Mouse (Mus musculus) gastrocnemius, adult 2 months (tissue): ENCODE measurements around the gene Camk2d. TPM values are rescaled to one million over a fixed set of nuclear protein-coding genes. Genes with fewer than 3 reads are reported as not detected.

ENCODE experiments used
- DNase-seq: peaks from one replicate; pipeline ENCODE4 v3.0.0; 2022
- H3K27ac ChIP-seq: fragments of 200-600 bp; 2 replicates; pipeline ENCODE4 v1.8.1; 2022; ENCODE audit warnings: mild to moderate bottlenecking
- H3K4me3 ChIP-seq: fragments of 200-600 bp; 2 replicates; pipeline ENCODE4 v1.8.1; 2022; ENCODE audit warnings: mild to moderate bottlenecking, moderate library complexity
- CTCF ChIP-seq: fragments of 200-600 bp; IDR thresholded peaks from 2 replicates; pipeline ENCODE4 v1.8.1; 2022; ENCODE audit warnings: antibody characterized with exemption, mild to moderate bottlenecking, moderate library complexity
- intact Hi-C: fragments of 180-260 bp; cut with DNase I; formaldehyde crosslinking; loops from one replicate; pipeline ENCODE4 v1.15.1; 2025
- total RNA-seq, 2 experiments: library from RNA; stranded (reverse); gene quantifications; 2 replicates each; pipeline ENCODE4 v1.2.3; 2021

Gene Camk2d
- total RNA-seq, 2 experiments from 2014 or later: 54.2 to 60.1 TPM

DNA sequence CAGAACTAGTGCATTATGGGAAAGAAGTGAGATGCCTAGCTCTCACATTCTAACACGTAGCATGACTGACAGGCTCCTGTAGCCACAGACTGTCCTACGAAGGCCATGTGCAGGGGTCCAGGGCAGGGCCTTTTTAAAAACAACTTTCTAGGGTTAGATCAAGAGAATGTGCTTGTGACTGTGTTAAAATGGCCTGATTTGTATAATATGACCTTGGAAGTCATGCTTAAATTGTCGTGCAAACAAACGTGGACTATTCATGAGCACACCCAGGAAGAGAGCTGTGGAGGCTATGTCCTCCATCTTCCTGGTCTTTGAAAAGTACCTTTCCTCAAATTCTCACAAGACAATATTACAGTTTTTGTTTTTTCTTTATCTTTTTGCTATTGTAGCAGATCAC, 91.0 kb downstream of the Camk2d start:
- TF ChIP-seq CTCF: no peak
- H3K4me3 ChIP-seq: no peak overlapping the region
- intact Hi-C loops: no loop called here
- no peak overlapping the region for H3K27ac ChIP-seq
- DNase-seq: no peak

DNA sequence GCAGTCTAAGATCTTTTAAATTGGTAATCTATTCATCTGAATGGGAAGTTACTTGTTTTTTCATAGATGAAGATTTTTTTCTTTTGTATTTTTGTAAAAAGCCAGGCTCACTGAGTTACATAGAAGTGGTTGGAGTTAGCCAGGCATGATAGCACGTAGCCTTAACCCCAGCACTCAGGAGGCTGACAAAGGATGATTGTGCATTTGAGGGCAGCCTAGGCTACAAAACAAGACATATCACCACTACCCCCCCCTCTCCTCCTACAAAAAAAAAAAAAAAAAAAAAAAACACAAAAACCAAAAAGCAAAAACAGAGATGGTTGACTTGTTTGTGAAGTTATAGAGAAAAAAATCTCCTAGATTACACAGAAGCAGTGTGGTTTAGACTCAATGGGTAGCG, 92.4 kb downstream of the Camk2d start:
- intact Hi-C loops: no loop called here
- DNase-seq: no peak
- no peak overlapping the region for H3K27ac ChIP-seq
- no peak for TF ChIP-seq CTCF
- H3K4me3 ChIP-seq: no peak overlapping the region

GRCm38 (mm10) chr3:126690627-126691505, 94.8 kb downstream of the Camk2d start:
- intact Hi-C loops: no loop called here
- no peak overlapping the region for H3K4me3 ChIP-seq
- TF ChIP-seq CTCF: no peak
- DNase-seq: no peak
- H3K27ac ChIP-seq: peak overlapping the region; percentile 8; the same call in 1 of the 2 replicates

DNA sequence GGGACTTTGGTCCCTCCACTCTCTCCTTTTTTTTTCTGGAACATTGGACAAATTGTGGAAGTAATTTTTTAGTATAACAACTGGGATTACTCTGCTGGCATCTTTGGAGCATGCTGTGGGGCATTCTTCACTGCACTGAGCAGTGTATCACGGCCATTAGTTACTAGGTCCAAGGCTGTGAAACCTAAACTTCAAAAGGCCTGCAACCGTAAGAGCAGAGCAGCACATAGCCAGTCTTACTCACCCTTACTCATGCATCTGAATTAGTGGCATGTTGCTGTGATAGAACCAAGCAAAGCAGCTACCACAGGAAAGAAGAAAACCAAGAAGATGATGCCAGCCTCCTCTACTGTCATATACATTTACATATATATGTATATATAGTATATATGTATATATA, 95.5 kb downstream of the Camk2d start:
- no peak for TF ChIP-seq CTCF
- H3K27ac ChIP-seq: no peak overlapping the region
- DNase-seq: no peak
- intact Hi-C loops: no loop called here
- no peak overlapping the region for H3K4me3 ChIP-seq

DNA sequence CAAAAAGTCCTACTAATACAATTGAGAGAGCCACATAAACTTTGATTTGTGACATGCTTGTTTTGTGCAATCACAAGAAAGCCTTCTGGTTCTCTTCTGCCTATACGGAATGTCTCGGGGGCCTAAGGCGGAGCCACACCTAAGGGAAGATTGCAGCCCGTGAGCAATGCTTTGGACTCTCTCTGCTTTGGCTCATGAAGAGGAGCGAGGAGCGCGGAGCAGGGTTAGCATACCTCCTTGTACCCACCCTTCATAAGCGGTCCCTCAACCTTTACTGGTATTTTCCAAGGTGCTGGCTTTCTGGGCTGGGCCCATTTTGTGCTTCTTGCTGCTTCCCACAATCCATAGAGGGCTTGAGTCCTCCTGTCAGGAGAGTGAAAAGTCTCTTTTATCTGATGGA, 96.7 kb downstream of the Camk2d start:
- Histone ChIP-seq H3K4me3 (peak overlapping the region; percentile 67), H3K27ac (peak overlapping the region; percentile 83)
- TF ChIP-seq CTCF: no peak
- peak; percentile 25 for DNase-seq
- intact Hi-C loops: no loop called here

DNA sequence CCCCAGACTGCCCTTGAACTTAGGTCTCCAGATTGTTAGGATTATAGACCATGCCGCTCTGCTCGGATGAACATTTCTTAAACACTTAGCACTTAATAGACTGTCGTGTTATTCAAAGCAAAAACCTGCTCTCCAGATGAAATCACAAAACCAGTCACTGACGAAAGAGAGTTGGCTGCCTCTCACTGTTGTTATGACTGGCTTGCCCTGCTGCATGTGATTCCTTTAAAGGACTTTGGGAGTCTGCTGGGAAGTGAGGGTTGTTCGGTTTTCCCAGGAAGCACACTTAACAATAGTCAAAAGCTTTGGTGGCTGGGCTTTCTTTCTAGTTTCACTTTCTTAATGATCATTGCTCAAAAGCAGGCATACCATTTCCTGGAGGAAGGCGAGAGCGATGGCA, 97.2 kb downstream of the Camk2d start:
- peak overlapping the region; percentile 83 for H3K27ac ChIP-seq
- H3K4me3 ChIP-seq: peak overlapping the region; percentile 67
- DNase-seq: peak; percentile 39
- intact Hi-C loops: no loop called here
- TF ChIP-seq CTCF: no peak

- intact Hi-C loops: loop anchor here (2.0 to 5.0 kb wide), 2 partner anchors 77 to 99 kb away; partner anchors contain the start of gene Camk2d
- peak overlapping the region; percentile 83 for H3K27ac ChIP-seq
- H3K4me3 ChIP-seq: peak overlapping the region; percentile 52
- TF ChIP-seq CTCF: no peak
- peak; percentile 87 for DNase-seq
Observed at GRCm38 (mm10) chr3:126695456-126696293, 99.6 kb downstream of the Camk2d start.

GRCm38 (mm10) chr3:126696620-126697019, 100.5 kb downstream of the Camk2d start:
- H3K27ac ChIP-seq: peak overlapping the region; percentile 28; the same call in 1 of the 2 replicates

GRCm38 (mm10) chr3:126699740-126700139, 103.6 kb downstream of the Camk2d start:
- intact Hi-C loops: loop anchor here (5.0 kb wide), 2 partner anchors 38 to 73 kb away; no protein-coding TSS in a partner anchor
- TF ChIP-seq CTCF: no peak
- Histone ChIP-seq H3K4me3 (no peak overlapping the region), H3K27ac (no peak overlapping the region)
- no peak for DNase-seq

More at GRCm38 (mm10) chr3:126696620-126697019, 100.5 kb downstream of the Camk2d start:
- no peak overlapping the region for H3K4me3 ChIP-seq
- no peak for TF ChIP-seq CTCF
- intact Hi-C loops: loop anchor here (5.0 kb wide), 1 partner anchor 76 kb away; no protein-coding TSS in a partner anchor
- DNase-seq: no peak

DNA sequence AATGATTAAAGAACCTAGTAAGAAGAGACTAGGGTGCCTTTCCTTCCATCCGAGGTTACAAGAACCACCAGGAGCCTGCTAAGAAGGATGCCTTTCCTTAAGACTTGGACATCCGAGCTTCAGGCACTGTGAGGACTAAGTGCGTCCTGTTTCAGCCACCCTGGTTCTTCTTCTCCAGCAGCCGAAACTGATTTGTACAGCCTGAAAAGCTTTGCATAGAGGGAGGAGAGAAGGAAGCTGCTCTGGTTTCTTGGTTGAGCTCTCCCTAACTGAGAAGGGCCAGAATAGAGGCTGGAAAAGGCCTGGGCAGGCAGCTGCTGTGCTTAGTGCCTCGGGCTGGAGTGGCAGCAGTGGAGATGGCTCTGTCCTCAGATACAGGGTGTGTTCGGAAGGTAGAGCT, 105.0 kb downstream of the Camk2d start:
- DNase-seq: peak; percentile 34
- peak overlapping the region; percentile 80 for H3K27ac ChIP-seq
- peak overlapping the region; percentile 43 for H3K4me3 ChIP-seq
- intact Hi-C loops: loop anchor here (5.0 kb wide), 1 partner anchor 36 kb away; no protein-coding TSS in a partner anchor
- no peak for TF ChIP-seq CTCF

GRCm38 (mm10) chr3:126701586-126701985, 105.5 kb downstream of the Camk2d start:
- peak; percentile 34 for DNase-seq
- Histone ChIP-seq H3K27ac (peak overlapping the region; percentile 80), H3K4me3 (peak overlapping the region; percentile 43)
- intact Hi-C loops: loop anchor here (5.0 kb wide), 1 partner anchor 36 kb away; no protein-coding TSS in a partner anchor
- TF ChIP-seq CTCF: no peak

DNA sequence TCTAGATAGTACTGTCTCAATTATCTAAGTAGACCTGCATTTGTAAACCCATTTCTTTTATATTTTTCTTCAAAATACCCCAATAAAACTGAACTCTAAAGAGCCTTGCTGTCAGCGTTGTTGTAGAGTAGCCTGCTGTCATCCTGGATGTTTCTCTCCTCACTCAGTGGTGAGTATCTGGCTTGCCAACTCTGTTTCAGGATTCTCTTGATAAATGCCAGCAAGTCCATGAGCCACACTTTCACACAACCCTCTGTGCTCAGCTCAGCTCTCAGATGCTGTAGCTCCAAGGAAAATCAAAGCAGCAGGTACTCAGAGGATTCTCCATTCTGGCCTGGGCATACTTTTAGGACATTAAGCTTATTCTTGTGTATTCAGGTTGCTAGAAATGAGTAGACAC, 109.4 kb downstream of the Camk2d start:
- no peak for TF ChIP-seq CTCF
- intact Hi-C loops: no loop called here
- Histone ChIP-seq H3K4me3 (no peak overlapping the region), H3K27ac (no peak overlapping the region)
- no peak for DNase-seq
